Mouse (Mus musculus) skeletal muscle tissue, adult 2 months (tissue): ENCODE results near the gene Zkscan6.

Experiments
- DNase-seq: peaks from one replicate; pipeline ENCODE4 v3.0.0-alpha.2; 2012; ENCODE audit warnings: low read depth, low spot score

The Zkscan6 gene

GRCm38 (mm10) chr11:65812088-65812487 is 5.1 kb downstream of the Zkscan6 start:
- DNase-seq: no peak

- no peak for DNase-seq
These were observed 7.4 kb downstream of the Zkscan6 start for GRCm38 (mm10) chr11:65814381-65814780.

GRCm38 (mm10) chr11:65816237-65816636 is 9.3 kb downstream of the Zkscan6 start:
- no peak for DNase-seq

GRCm38 (mm10) chr11:65818193-65818592 is 11.2 kb downstream of the Zkscan6 start:
- no peak for DNase-seq

DNA sequence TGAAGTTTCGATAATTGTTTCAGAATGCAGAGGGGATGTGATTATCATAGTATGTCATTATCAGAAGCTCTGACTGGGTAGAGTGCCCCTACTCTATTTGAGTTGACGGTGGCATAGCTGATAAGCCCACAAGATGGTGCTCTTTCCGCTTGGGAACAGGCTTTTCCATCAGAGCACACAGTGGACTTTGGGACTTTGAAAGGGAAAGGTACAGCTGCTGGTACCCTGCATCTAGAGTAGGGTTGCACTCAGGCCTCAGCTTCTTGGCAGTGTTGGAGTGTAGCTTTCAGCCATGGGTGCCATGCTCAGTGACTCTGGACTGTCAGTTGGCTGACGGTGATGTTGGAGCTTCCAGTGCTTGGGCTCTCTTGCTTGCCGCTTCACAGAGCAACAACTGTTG is 13.3 kb downstream of the Zkscan6 start:
- DNase-seq: no peak

DNA sequence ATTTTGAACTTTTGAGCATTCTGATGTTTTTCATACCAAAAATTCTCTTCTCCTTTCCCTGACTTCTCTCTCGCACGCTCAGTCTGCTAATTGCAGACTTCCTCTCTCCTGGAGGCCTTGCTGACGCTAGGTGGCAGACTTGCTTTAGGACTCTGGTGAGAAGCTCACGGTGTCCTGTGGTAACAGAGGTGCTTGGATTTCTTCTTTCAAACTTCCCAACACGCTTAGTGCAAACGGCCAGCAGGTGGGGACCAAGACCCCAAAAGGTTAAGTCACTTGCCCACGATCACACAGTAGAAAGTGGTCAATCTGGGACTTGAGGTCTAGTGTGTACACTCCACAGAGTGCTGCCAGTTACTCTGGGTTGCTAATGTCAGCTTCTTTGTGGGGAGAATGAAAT is 13.9 kb downstream of the Zkscan6 start:
- peak; percentile 12 for DNase-seq

DNA sequence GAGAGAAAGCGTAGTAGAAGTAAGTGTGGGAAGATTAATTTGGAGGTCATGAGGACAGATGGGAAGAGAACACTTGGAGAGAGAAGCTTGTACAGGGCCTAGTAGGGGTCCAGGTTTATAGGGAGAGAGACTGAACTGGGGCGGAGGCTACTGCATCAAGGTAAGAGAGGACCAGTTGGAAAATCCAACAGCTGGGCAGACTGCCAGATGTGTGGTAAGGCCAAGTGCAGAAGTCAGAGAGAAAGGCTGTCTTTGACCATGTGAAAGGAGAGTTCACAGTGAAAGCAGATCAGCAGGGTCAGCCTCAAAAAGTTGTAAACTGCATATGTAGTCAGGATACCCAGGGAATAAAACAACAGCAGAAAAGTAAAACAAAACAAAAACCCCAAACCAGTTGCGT is 17.6 kb downstream of the Zkscan6 start:
- DNase-seq: no peak

DNA sequence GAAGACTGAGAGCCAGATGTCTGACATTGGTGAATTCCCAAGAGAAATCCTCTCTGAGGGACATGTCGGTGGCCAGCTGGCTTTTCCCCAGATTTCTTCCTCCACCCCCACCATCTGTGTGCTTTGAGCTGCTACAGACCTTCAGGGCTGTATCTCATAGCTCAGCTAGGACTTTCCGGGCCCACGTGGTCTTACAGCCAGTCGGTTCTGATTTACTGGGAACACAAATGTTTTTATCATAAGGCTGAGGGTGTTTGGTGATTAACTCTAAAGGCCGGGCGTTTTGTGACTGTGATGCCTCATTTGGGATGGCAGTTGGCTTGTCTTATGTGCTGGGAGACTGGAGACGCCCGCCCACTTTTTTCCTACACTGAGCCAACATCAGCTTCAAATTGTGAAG is 32.0 kb downstream of the Zkscan6 start:
- no peak for DNase-seq

- DNase-seq: no peak
These were observed 39.5 kb downstream of the Zkscan6 start for GRCm38 (mm10) chr11:65846446-65846845.

DNA sequence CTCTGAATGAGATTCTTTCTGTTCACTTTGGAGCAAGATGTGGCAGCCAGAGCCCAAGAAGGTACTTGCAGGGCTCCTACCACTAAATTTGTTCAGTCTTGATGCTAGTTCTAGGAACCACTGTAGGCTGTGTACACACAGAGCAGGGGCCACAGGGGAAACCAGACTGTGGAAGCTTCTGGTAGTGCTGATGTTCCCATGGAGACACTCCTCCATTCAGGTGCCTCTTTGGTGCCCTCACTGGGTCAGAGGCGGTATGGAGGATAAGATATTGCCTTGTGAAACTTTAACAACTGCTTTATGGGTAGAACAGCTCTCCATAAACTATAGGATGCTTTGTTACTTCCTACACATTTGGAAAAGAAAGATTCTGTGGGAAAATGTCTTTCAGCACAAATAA is 45.1 kb downstream of the Zkscan6 start:
- DNase-seq: no peak

- DNase-seq: no peak
These were observed 54.5 kb downstream of the Zkscan6 start for GRCm38 (mm10) chr11:65861476-65861875.

DNA sequence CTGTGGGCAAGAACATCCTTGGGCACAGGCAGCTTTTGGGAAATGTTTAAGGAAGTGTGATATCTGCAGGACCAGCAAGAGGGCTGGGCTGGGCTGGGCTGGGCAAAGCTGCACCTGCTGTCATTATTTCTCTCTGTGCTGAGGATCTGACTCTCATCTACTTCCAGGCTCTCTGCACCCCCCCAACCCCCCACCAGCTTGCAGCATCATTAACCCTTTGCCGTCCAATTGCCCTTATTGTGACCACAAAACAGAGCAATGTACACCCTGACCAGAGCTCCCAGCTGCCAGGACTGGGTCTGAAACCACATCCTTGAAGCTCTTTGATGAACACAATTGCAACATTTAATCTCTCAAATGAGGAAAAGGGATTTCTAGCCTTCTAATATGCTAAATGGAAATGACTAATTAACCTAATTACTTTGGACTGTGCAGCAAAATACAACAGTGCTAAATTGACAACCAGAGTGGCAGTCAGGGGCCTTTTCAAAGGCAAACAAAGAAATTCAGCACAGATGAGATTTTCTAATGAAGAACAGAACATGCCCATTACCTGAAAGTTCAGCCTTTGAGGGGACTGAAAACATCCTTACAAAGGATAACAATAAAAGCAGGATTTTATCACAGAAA is 70.3 kb downstream of the Zkscan6 start:
- DNase-seq: no peak
